Mouse (Mus musculus): Measurements from ENCODE around the gene Rps16.

DNA sequence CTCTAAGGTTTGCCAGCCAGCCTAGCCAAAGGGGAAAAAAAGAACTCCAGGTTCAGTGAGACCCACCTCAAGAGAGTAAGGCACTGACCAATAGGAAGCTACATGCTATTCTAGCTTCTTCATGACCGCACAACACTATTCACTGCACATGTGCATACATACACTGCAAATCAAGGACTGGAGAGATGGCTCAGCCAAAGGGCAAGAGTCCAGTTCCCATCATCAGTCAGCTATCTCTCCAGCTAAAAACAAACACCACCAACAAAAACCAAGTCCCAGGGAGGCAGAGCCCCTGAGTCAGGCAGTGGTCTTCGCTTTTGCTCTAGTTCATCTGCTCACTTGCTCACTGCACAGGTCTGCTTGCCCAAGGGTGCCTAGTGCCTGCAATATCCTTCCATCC, 22.2 kb upstream of the Rps16 start:
- no peak for TF ChIP-seq CTCF (IDR thresholded peaks at IDR 0.05; ENCODE audit: low read depth, low read length)
- TF ChIP-seq TAL1 (conservative IDR thresholded peaks at IDR 0.05; ENCODE audit: low read depth, low read length) = no peak
- no peak for TF ChIP-seq POLR2AphosphoS5 (IDR thresholded peaks at IDR 0.05; ENCODE audit: insufficient replicate concordance, low read depth, low read length)
- TF ChIP-seq GATA1 (IDR thresholded peaks at IDR 0.05; ENCODE audit: borderline replicate concordance, low read length) = no peak
- no peak for TF ChIP-seq GATA2 (IDR thresholded peaks at IDR 0.05; ENCODE audit: borderline replicate concordance, low read depth, low read length)

All from G1E (cell line).